Comparison of ENCODE assay signal across 10 mouse cellular contexts in genomic region chr17:79583466-79583865, GRCm38 (mm10).
"Had no signal": no experiment of that assay in that cellular context is flagged by ENCODE, and none has a peak within 500 bp of the region (broad histone marks: within the 10 kb centered on the region; RNA-seq: fewer than 3 reads in every experiment).

No protein-coding gene starts in this region.

- H3K27me3 ChIP-seq: limb, embryonic 12.5 days; neural tube, embryonic 12.5 days; stomach, embryonic 15.5 days had no signal

- DNase-seq: kidney, adult 9 months; kidney, postnatal 36 days; lung, adult 18-20 months; midbrain, embryonic 14.5 days; retina, postnatal 1 day; thymus, postnatal 4 days had no signal

- H3K4me1 ChIP-seq: neural tube, embryonic 12.5 days; stomach, embryonic 15.5 days had no signal

- H3K9me3 ChIP-seq: limb, embryonic 12.5 days; neural tube, embryonic 12.5 days; stomach, embryonic 15.5 days had no signal

- H3K4me3 ChIP-seq: limb, embryonic 12.5 days; myocyte; neural tube, embryonic 12.5 days; stomach, embryonic 15.5 days had no signal

- H3K36me3 ChIP-seq: limb, embryonic 12.5 days; neural tube, embryonic 12.5 days; stomach, embryonic 15.5 days had no signal
